Mouse (Mus musculus): ENCODE measurements around the gene Gm21887. TPM values are rescaled to one million over a fixed set of nuclear protein-coding genes. Genes with fewer than 3 reads are reported as not detected.
"Not testable (repeated sequence)": the region's sequence is repeated elsewhere in the genome, so short reads cannot be mapped to it uniquely, and the experiment has no call there.

The Gm21887 gene
- polyA plus RNA-seq, 1 experiment from 2014 or later: 249 TPM

DNA sequence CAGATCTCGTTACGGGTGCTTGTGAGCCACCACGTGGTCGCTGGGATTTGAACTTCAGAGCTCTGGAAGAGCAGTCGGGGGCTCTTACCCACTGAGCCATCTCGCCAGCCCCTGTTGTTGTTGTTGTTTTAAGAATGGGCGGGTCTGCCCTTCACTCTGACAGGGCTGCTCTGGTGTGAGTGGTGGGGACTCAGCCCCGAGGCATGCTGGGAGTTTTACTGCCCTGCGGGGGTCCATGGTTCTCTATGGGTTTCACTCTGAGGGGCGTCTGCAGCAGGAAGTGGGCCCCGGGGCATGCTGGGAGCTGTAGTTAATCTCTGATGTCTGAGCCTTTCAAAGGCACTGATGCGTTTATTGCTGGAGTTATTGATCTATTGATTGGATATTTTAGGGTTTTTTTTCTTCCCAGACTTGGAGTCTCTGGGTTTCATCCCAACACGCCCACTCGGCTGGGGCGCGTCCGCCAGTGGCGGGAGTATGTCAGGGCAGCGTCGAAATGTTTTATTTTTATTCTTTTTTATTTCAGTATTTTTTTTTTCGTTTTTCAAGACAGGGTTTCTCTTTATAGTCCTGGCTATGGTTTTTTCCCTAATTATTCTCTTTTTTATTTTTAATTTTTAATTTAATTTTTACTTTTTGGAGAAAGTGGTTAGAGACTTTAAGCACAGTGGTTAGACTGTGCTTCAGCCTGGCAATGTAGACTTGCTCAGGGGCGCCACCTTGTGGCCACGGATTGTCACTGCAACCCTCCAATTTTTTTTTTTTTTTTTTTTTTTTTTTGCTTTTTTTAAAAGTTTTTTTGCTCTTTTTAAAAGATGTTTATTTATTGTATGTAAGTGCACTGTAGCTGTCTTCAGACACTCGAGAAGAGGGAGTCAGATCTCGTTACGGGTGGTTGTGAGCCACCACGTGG, 8.1 kb downstream of the Gm21887 start:
- not testable (repeated sequence) for H3K4me3 ChIP-seq; H3K27ac ChIP-seq; H3K27me3 ChIP-seq (ENCODE audit: poor library complexity, severe bottlenecking)
- WGBS: 63% methylated on average over 27 of the region's 27 CpGs
- Histone ChIP-seq H3K4me1 (peaks cover 13% of the 10 kb centered on the region), H3K36me3 (replicated peaks) (peaks cover 67% of the 10 kb centered on the region), H3K9me3 (peaks cover 57% of the 10 kb centered on the region)
- peak; percentile 86 for DNase-seq (ENCODE audit: extremely low spot score, low spot score)

DNA sequence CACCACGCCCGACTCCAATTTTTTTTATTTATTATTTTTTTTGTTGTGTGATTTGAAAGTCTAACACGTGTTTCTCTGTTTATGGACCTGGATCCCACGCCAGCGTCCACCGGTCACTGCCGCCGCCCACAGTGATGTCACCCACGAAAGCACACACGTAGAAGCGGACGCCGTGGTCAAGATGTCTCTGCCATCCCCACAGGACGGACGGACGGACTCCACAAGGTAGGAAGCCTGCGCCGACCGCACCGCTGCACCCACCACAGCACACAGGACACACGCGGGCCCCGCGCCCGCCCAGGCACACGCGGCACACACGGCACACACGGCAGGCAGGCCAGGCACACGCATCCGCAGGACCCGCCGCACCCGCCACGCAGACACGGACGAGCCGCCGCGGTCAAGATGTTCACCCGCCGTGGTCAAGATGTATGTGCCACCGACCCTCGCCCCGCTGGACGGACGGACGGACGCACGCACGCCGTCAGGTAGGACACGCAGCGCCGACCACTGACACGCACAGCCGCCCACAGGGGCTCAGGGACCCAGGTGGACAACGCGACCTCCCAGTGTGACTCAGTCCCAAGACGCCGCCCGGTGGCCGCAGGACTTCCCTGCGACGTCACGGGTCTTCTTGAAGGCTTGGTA, 9.2 kb downstream of the Gm21887 start:
- peaks cover 57% of the 10 kb centered on the region for H3K9me3 ChIP-seq
- H3K36me3 ChIP-seq (replicated peaks): peaks cover 67% of the 10 kb centered on the region
- H3K27ac ChIP-seq; H3K4me3 ChIP-seq; H3K27me3 ChIP-seq (ENCODE audit: poor library complexity, severe bottlenecking): not testable (repeated sequence)
- peaks cover 13% of the 10 kb centered on the region for H3K4me1 ChIP-seq
- WGBS: 88% methylated on average over 66 of the region's 66 CpGs
- peak; percentile 55 for DNase-seq (ENCODE audit: extremely low spot score, low spot score)

DNA sequence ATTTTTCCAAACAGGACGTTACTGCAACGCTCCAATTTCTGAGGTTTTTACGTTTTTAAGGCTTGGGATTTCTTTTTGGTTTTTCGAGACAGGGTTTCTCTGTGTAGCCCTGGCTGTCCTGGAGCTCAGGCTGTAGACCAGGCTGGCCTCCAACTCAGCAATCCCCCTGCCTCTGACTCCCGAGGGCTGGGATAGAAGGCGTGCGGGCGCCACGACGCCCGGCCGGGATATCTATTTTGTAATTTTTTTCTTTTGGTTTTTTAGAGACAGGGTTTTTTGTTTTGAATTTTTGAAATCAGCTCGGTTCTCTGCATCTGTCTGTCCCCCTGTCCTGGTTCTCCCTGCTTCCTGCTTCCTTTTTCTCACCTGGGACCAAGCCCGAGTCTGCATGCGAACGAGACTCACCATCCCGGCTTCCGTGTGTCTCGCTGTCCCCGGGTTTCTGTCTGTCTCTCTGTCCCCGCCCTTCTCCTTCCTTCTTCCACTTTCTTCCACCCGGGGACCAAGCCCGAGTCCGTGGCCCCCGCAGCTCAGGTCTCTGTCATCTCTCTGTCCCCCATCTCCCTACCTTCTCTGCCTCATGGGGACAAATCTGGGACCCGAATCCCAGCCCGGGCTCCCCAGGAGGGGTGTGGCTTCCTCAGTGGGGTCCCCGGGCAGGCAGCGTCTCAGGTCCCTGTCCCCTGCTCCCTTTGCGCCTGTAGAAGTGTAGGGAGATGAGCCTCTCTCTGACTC, 9.9 kb downstream of the Gm21887 start:
- Histone ChIP-seq H3K4me1 (peaks cover 13% of the 10 kb centered on the region), H3K36me3 (replicated peaks) (peaks cover 64% of the 10 kb centered on the region), H3K9me3 (peaks cover 54% of the 10 kb centered on the region)
- not testable (repeated sequence) for H3K4me3 ChIP-seq; H3K27me3 ChIP-seq (ENCODE audit: poor library complexity, severe bottlenecking); H3K27ac ChIP-seq
- whole genome bisulfite sequencing: 86% methylated on average over 30 of the region's 30 CpGs
- peak; percentile 67 for DNase-seq (ENCODE audit: extremely low spot score, low spot score)

DNA sequence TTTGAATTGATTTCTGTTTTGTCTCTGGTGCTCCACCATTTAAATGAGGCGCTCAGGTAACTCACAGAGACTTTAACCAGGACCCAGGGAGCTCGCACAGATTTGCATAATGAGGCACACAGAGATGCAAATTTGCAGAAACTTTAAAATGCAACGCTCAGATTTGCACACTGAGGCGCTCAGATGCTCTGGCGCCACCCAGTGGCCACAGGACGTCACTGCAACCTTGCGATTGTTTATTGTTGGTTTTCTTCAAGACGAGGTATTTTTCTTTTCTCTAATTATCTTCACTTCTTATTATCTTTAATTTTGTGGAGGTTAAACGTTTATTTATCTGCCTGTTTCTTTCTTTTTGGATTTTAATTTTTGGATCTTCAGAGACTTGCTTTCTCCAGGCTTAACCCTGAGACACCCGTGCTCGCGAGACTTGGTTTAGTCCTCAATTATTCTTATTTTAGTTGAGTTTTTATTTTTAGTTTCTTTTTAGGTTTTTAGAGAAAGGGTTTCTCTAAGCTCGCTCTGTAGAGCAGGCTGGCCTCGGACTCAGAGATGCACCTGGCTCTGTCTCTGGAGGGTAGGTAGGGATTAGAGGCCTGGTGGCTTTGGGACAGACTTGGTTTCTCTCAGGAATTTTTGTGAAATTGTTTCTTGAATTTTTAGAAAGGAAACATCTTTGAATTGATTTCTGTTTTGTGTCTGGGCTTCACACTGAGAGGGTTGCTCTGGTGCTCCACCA, 10.7 kb downstream of the Gm21887 start:
- H3K9me3 ChIP-seq: peaks cover 54% of the 10 kb centered on the region
- peaks cover 13% of the 10 kb centered on the region for H3K4me1 ChIP-seq
- peaks cover 61% of the 10 kb centered on the region for H3K36me3 ChIP-seq (replicated peaks)
- WGBS: 59% methylated on average over 14 of the region's 14 CpGs
- H3K4me3 ChIP-seq; DNase-seq (ENCODE audit: extremely low spot score, low spot score); H3K27ac ChIP-seq; H3K27me3 ChIP-seq (ENCODE audit: poor library complexity, severe bottlenecking): not testable (repeated sequence)

DNA sequence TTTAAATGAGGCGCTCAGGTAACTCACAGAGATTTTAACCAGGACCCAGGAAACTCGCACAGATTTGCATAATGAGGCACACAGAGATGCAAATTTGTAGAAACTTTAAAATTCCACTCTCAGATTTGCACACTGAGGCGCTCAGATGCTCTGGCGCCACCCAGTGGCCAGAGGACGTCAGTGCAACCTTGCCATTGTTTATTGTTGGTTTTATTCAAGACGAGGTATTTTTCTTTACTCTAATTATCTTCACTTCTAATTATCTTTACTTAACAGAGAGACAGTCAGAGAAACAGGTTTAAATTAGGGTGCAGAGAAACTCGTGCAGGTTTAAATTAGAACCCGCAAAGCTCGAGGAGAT, 11.2 kb downstream of the Gm21887 start:
- peaks cover 54% of the 10 kb centered on the region for H3K9me3 ChIP-seq
- WGBS: 54% methylated on average over 9 of the region's 9 CpGs
- not testable (repeated sequence) for H3K4me3 ChIP-seq; H3K27me3 ChIP-seq (ENCODE audit: poor library complexity, severe bottlenecking); H3K27ac ChIP-seq
- H3K4me1 ChIP-seq: peaks cover 13% of the 10 kb centered on the region
- H3K36me3 ChIP-seq (replicated peaks): peaks cover 61% of the 10 kb centered on the region
- peak; percentile 82 for DNase-seq (ENCODE audit: extremely low spot score, low spot score)

DNA sequence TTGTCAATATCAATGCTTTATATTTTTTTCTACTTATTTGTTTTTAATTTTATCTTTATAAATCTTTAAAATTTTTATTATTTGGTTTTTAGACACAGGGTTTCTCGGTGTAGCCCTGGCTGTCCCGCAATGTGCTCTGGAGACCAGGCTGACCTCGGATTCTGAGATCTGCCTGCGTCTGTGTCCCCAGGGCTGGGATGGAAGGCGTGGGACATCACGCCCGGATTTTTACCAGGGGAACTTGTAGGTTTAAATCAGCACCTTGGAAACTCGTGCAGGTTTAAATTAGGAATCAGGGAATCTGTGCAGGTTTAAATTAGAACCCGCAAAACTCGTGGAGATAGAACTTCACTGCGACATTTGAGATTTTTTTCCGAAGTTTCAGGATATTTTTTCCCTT, 11.7 kb downstream of the Gm21887 start:
- DNase-seq (ENCODE audit: extremely low spot score, low spot score): peak; percentile 44
- 79% methylated on average over 12 of the region's 12 CpGs for WGBS
- Histone ChIP-seq H3K36me3 (replicated peaks) (peaks cover 58% of the 10 kb centered on the region), H3K4me1 (peaks cover 13% of the 10 kb centered on the region), H3K9me3 (peaks cover 52% of the 10 kb centered on the region)
- not testable (repeated sequence) for H3K4me3 ChIP-seq; H3K27me3 ChIP-seq (ENCODE audit: poor library complexity, severe bottlenecking); H3K27ac ChIP-seq

DNA sequence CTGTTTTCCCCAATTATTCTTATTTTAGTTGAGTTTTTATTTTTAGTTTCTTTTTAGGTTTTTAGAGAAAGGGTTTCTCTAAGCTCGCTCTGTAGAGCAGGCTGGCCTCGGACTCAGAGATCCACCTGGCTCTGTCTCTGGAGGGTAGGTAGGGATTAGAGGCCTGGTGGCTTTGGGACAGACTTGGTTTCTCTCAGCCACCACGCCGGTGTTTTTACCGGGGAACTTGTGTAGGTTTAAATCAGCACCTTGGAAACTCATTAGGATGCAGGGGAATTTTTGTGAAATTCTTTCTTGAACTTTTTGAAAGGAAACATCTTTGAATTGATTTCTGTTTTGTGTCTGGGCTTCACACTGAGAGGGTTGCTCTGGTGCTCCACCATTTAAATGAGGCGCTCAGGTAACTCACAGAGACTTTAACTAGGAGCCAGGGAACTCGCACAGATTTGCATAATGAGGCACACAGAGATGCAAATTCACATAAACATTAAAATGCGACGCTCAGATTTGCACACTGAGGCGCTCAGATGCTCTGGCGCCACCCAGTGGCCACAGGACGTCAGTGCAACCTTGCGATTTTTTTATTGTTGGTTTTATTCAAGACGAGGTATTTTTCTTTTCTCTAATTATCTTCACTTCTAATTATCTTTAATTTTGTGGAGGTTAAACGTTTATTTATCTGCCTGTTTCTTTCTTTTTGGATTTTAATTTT, 12.4 kb downstream of the Gm21887 start:
- 54% methylated on average over 15 of the region's 15 CpGs for WGBS
- DNase-seq (ENCODE audit: extremely low spot score, low spot score): peak; percentile 67
- H3K27ac ChIP-seq; H3K4me3 ChIP-seq; H3K27me3 ChIP-seq (ENCODE audit: poor library complexity, severe bottlenecking): not testable (repeated sequence)
- peaks cover 13% of the 10 kb centered on the region for H3K4me1 ChIP-seq
- H3K9me3 ChIP-seq: peaks cover 48% of the 10 kb centered on the region
- peaks cover 54% of the 10 kb centered on the region for H3K36me3 ChIP-seq (replicated peaks)

Other genes with a start within 250 kb of the Gm21887 start
- gene 4933400A11Rik, start 230.0 kb upstream of the Gm21887 start, polyA plus RNA-seq (2016; fragmentation: Nextera tagmentation; extraction: Ambion mirVana): 0.16 and 0.17 TPM in 2 replicates

Data from forebrain, embryonic 10.5 days (tissue).